Mouse (Mus musculus): Measurements from ENCODE around the gene Troap.

Troap gene

DNA sequence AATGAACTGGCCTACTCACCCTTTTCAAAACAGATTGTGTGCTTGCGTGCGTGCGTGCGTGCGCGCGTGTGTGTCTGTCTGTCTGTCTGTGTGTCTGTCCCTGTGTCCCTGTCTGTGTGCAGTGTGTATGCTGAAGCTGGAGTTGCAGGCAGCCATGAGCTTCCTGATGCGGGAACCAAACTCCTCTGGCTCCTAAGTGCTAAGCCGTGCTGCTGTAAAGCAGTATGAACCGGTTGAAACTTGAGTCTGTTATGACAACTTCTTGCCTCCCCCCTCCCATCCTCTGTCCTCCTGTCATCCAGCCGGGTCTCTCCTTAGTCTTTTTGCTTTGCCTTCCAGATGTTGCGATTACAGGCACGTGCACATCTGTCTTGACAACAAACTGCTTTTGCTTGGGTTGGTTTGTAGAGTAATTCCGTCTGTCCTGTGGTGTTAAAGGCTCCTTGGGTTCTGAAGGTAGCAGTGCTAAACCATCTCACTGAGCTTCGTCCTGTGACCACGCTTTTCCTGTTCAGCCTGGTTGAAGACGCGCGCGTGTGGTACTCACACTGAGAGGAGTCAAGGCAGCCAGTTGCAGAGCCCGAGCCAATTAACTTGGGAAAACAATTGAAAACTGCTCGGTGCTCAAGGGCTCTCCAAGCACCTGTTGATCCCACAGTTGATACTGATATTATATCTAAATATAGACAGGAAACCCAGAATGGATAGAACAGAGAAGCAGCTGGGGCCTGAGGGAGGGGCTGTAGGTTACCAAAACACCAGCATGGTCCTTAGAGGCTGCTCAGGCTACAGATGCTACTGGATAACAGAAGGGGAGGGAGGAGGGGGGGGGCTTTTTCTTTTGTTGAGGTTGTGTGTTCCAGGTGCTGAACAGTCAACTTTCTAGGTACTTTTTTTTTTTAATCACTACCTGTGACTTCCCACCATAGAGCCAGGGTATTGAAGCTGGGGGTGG is 55.9 kb downstream of the Troap start:
- CTCF ChIA-PET, result interaction anchor here (0.5 to 2.3 kb wide), 20 partner anchors 9 to 751 kb away, joined by 3 to 22 read pairs (median 4); partner anchors contain the start of genes C1ql4 (in 1 of the 4), Gm49450 (in 1 of the 4) and Tuba1a (in 1 of the 4)
- POLR2A ChIA-PET, result interaction anchor here (0.5 to 3.4 kb wide), 34 partner anchors 8 to 1264 kb away, joined by 3 to 22 read pairs (median 4); partner anchors contain the start of genes Tuba1c (in 2 of the 4), Dnajc22 (in 1 of the 4) and Senp1 (in 1 of the 4)

Measured in embryonic stem cell, embryonic (primary cell).